Mouse (Mus musculus): ENCODE measurements around the gene Cd209a. TPM values are rescaled to one million over a fixed set of nuclear protein-coding genes. Genes with fewer than 3 reads are reported as not detected.

Cd209a gene
- polyA plus RNA-seq, 1 experiment from 2014 or later, result 0.22 TPM

GRCm38 (mm10) chr8:3720551-3720950, 28.2 kb downstream of the Cd209a start, which contains the start of gene Clec4g:
Gene Clec4g (minus strand): TSS chr8:3720651.
- Histone ChIP-seq H3K4me1 (replicated peaks; ENCODE audit: control insufficient read depth, insufficient read depth, low read length) (no peaks in the 10 kb centered on the region), H3K4me3 (ENCODE audit: low read depth, low read length) (no peak within 1 kb of the TSS), H3K27ac (ENCODE audit: low read depth, low read length) (no peak within 1 kb of the TSS), H3K36me3 (ENCODE audit: control insufficient read depth, insufficient read depth) (no peaks in the 10 kb centered on the region), H3K27me3 (replicated peaks; ENCODE audit: control insufficient read depth, insufficient read depth, low read length) (no peaks in the 10 kb centered on the region), H3K9me3 (ENCODE audit: control insufficient read depth) (no peaks in the 10 kb centered on the region), H3K9ac (ENCODE audit: low read depth, low read length) (no peak within 1 kb of the TSS), H3K4me2 (replicated peaks; ENCODE audit: low read depth) (no peak within 1 kb of the TSS)
- TF ChIP-seq CTCF (IDR thresholded peaks at IDR 0.05; ENCODE audit: low read depth), result no peak
- 72% methylated on average over 5 of the region's 5 CpGs for WGBS
- no peak for ATAC-seq

GRCm38 (mm10) chr8:3718559-3718958, 30.2 kb downstream of the Cd209a start:
- H3K27ac ChIP-seq (ENCODE audit: low read depth, low read length), result no peak overlapping the region
- no peaks in the 10 kb centered on the region for H3K9me3 ChIP-seq (ENCODE audit: control insufficient read depth)
- no peak for ATAC-seq
- H3K9ac ChIP-seq (ENCODE audit: low read depth, low read length), result no peak overlapping the region
- peak; percentile 99 for TF ChIP-seq CTCF (IDR thresholded peaks at IDR 0.05; ENCODE audit: low read depth)
- H3K4me2 ChIP-seq (replicated peaks; ENCODE audit: low read depth), result no peak overlapping the region
- no peaks in the 10 kb centered on the region for H3K36me3 ChIP-seq (ENCODE audit: control insufficient read depth, insufficient read depth)
- H3K27me3 ChIP-seq (replicated peaks; ENCODE audit: control insufficient read depth, insufficient read depth, low read length), result no peaks in the 10 kb centered on the region
- no peaks in the 10 kb centered on the region for H3K4me1 ChIP-seq (replicated peaks; ENCODE audit: control insufficient read depth, insufficient read depth, low read length)
- 13% methylated on average over 14 of the region's 14 CpGs for WGBS
- no peak overlapping the region for H3K4me3 ChIP-seq (ENCODE audit: low read depth, low read length)

GRCm38 (mm10) chr8:3717321-3717954, 31.3 kb downstream of the Cd209a start:
- Histone ChIP-seq H3K9ac (ENCODE audit: low read depth, low read length) (no peak overlapping the region), H3K27ac (ENCODE audit: low read depth, low read length) (no peak overlapping the region), H3K27me3 (replicated peaks; ENCODE audit: control insufficient read depth, insufficient read depth, low read length) (no peaks in the 10 kb centered on the region), H3K4me2 (replicated peaks; ENCODE audit: low read depth) (no peak overlapping the region), H3K9me3 (ENCODE audit: control insufficient read depth) (no peaks in the 10 kb centered on the region), H3K36me3 (ENCODE audit: control insufficient read depth, insufficient read depth) (no peaks in the 10 kb centered on the region), H3K4me1 (replicated peaks; ENCODE audit: control insufficient read depth, insufficient read depth, low read length) (no peaks in the 10 kb centered on the region), H3K4me3 (ENCODE audit: low read depth, low read length) (no peak overlapping the region)
- TF ChIP-seq CTCF (IDR thresholded peaks at IDR 0.05; ENCODE audit: low read depth), result no peak
- 73% methylated on average over 12 of the region's 12 CpGs for WGBS
- no peak for ATAC-seq

DNA sequence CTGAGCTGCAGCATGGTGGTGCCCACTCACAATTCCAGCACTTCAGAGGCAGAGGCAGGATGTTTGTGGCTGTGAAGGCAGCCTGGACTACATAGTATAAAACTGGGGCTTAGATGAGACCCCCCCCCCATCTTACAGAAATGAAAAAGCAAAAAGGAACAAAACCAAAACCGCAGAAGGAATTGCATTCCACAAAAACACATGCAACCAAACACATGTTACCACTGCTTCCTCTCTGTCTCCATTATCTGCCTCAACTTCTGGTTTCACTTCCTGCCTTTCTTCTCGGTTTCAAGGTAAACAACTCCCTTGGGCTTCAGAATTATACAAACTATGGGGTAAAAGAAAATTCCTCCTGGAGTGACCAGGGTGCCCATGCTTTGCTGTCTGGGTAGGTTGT, 37.1 kb downstream of the Cd209a start:
- no peak for ATAC-seq

GRCm38 (mm10) chr8:3710312-3710711, 38.5 kb downstream of the Cd209a start:
- Histone ChIP-seq H3K27me3 (replicated peaks; ENCODE audit: control insufficient read depth, insufficient read depth, low read length) (no peaks in the 10 kb centered on the region), H3K9ac (ENCODE audit: low read depth, low read length) (no peak overlapping the region), H3K4me1 (replicated peaks; ENCODE audit: control insufficient read depth, insufficient read depth, low read length) (no peaks in the 10 kb centered on the region), H3K4me2 (replicated peaks; ENCODE audit: low read depth) (no peak overlapping the region), H3K36me3 (ENCODE audit: control insufficient read depth, insufficient read depth) (no peaks in the 10 kb centered on the region), H3K27ac (ENCODE audit: low read depth, low read length) (no peak overlapping the region), H3K4me3 (ENCODE audit: low read depth, low read length) (no peak overlapping the region), H3K9me3 (ENCODE audit: control insufficient read depth) (no peaks in the 10 kb centered on the region)
- WGBS, result 83% methylated on average over 3 of the region's 3 CpGs
- no peak for ATAC-seq
- TF ChIP-seq CTCF (IDR thresholded peaks at IDR 0.05; ENCODE audit: low read depth), result no peak

More for the DNA sequence above, 37.1 kb downstream of the Cd209a start:
- no peaks in the 10 kb centered on the region for H3K27me3 ChIP-seq (replicated peaks; ENCODE audit: control insufficient read depth, insufficient read depth, low read length)
- H3K36me3 ChIP-seq (ENCODE audit: control insufficient read depth, insufficient read depth), result no peaks in the 10 kb centered on the region
- H3K9me3 ChIP-seq (ENCODE audit: control insufficient read depth), result no peaks in the 10 kb centered on the region
- 38% methylated on average over 2 of the region's 2 CpGs for WGBS
- no peak overlapping the region for H3K4me2 ChIP-seq (replicated peaks; ENCODE audit: low read depth)
- no peak overlapping the region for H3K9ac ChIP-seq (ENCODE audit: low read depth, low read length)
- no peak for TF ChIP-seq CTCF (IDR thresholded peaks at IDR 0.05; ENCODE audit: low read depth)
- no peak overlapping the region for H3K27ac ChIP-seq (ENCODE audit: low read depth, low read length)
- no peaks in the 10 kb centered on the region for H3K4me1 ChIP-seq (replicated peaks; ENCODE audit: control insufficient read depth, insufficient read depth, low read length)
- no peak overlapping the region for H3K4me3 ChIP-seq (ENCODE audit: low read depth, low read length)

DNA sequence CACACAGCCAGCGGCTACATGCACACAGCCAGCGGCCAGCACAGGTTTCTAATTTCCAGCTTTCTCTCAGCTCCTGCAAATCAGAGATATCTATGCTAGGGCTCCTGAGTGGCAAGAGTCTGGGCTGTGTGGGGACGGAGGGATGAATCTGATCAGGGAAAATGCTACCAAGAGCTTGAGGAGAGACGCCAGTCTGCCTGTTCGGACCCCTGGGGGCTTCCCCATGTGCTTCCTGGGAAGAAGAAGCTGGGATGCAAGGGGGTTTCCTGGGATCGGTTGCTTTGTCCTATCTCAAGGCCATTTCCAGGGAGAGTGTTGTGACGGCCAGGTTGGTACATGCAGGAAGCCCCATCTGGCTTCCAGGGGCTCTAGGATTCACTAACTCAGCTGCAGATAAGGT, 41.2 kb downstream of the Cd209a start:
- no peak overlapping the region for H3K9ac ChIP-seq (ENCODE audit: low read depth, low read length)
- no peak for TF ChIP-seq CTCF (IDR thresholded peaks at IDR 0.05; ENCODE audit: low read depth)
- no peak for ATAC-seq
- no peak overlapping the region for H3K4me2 ChIP-seq (replicated peaks; ENCODE audit: low read depth)
- no peak overlapping the region for H3K27ac ChIP-seq (ENCODE audit: low read depth, low read length)
- no peak overlapping the region for H3K4me3 ChIP-seq (ENCODE audit: low read depth, low read length)
- H3K27me3 ChIP-seq (replicated peaks; ENCODE audit: control insufficient read depth, insufficient read depth, low read length), result no peaks in the 10 kb centered on the region
- no peaks in the 10 kb centered on the region for H3K36me3 ChIP-seq (ENCODE audit: control insufficient read depth, insufficient read depth)
- no peaks in the 10 kb centered on the region for H3K9me3 ChIP-seq (ENCODE audit: control insufficient read depth)
- WGBS, result 62% methylated on average over 7 of the region's 7 CpGs
- H3K4me1 ChIP-seq (replicated peaks; ENCODE audit: control insufficient read depth, insufficient read depth, low read length), result no peaks in the 10 kb centered on the region
